Mouse (Mus musculus): ENCODE results near the gene Mus81. TPM values are rescaled to one million over a fixed set of nuclear protein-coding genes. Genes with fewer than 3 reads are reported as not detected.
"Not testable (repeated sequence)": the region's sequence is repeated elsewhere in the genome, so short reads cannot be mapped to it uniquely, and the experiment has no call there.

Gene Mus81
- total RNA-seq, 1 experiment, result 31.3 TPM

GRCm38 (mm10) chr19:5494314-5494713 is 6.1 kb upstream of the Mus81 start:
- in situ Hi-C loops (cut with MboI; ENCODE audit: low sequenced_read_pairs in 2 of 2, unreplicated experiment in 2 of 2), result no loop called here
- Histone ChIP-seq H3K9ac (ENCODE audit: insufficient read depth, low read depth, low read length, poor library complexity, severe bottlenecking) (no peak overlapping the region), H3K27ac (ENCODE audit: insufficient read depth, low read depth, low read length, poor library complexity, severe bottlenecking) (no peak overlapping the region), H3K36me3 (ENCODE audit: control insufficient read depth, insufficient read depth, low read length, poor library complexity, severe bottlenecking) (peaks cover 37% of the 10 kb centered on the region), H3K9me3 (ENCODE audit: control insufficient read depth, insufficient read depth, low read depth, low read length) (no peaks in the 10 kb centered on the region), H3K4me1 (ENCODE audit: control insufficient read depth in 2 of 2, insufficient read depth in 2 of 2, low read length in 2 of 2, poor library complexity in 1 of 2) (peaks cover 2 to 21% of the 10 kb centered on the region in 2 experiments; a peak in 3 of 4 replicates), H3K4me3 (ENCODE audit: insufficient read depth in 1 of 2, low read depth in 1 of 2, low read length in 2 of 2, poor library complexity in 1 of 2, severe bottlenecking in 1 of 2) (no peak overlapping the region)
- no peak for DNase-seq (ENCODE audit: low read depth, low spot score)
- TF ChIP-seq ZC3H11A (IDR thresholded peaks at IDR 0.05; ENCODE audit: borderline replicate concordance, low read depth, low read length), result no peak
- no peak for TF ChIP-seq HCFC1 (IDR thresholded peaks at IDR 0.05; ENCODE audit: borderline replicate concordance, insufficient read depth, low read length)
- TF ChIP-seq ZNF384 (IDR thresholded peaks at IDR 0.05; ENCODE audit: low read depth, low read length), result peak; percentile 55; the same call in 1 of the 2 replicates
- TF ChIP-seq MAFK (IDR thresholded peaks at IDR 0.05; ENCODE audit: insufficient read depth, low read depth, low read length), result no peak
- no peak for TF ChIP-seq CHD2 (IDR thresholded peaks at IDR 0.05; ENCODE audit: low read depth, low read length)

- Histone ChIP-seq H3K4me1 (ENCODE audit: control insufficient read depth in 2 of 2, insufficient read depth in 2 of 2, low read length in 2 of 2, poor library complexity in 1 of 2) (peaks cover 2 to 23% of the 10 kb centered on the region in 2 experiments; a peak in 3 of 4 replicates), H3K36me3 (ENCODE audit: control insufficient read depth, insufficient read depth, low read length, poor library complexity, severe bottlenecking) (peaks cover 37% of the 10 kb centered on the region)
- H3K9me3 ChIP-seq (ENCODE audit: control insufficient read depth, insufficient read depth, low read depth, low read length); DNase-seq (ENCODE audit: low read depth, low spot score); H3K27ac ChIP-seq (ENCODE audit: insufficient read depth, low read depth, low read length, poor library complexity, severe bottlenecking); in situ Hi-C loops (cut with MboI; ENCODE audit: low sequenced_read_pairs in 2 of 2, unreplicated experiment in 2 of 2); H3K4me3 ChIP-seq (ENCODE audit: insufficient read depth in 1 of 2, low read depth in 1 of 2, low read length in 2 of 2, poor library complexity in 1 of 2, severe bottlenecking in 1 of 2); H3K9ac ChIP-seq (ENCODE audit: insufficient read depth, low read depth, low read length, poor library complexity, severe bottlenecking): not testable (repeated sequence)
Observed at GRCm38 (mm10) chr19:5493301-5493721, 5.1 kb upstream of the Mus81 start.

GRCm38 (mm10) chr19:5492641-5493040 is 4.4 kb upstream of the Mus81 start:
- no peak overlapping the region for H3K4me3 ChIP-seq (ENCODE audit: insufficient read depth in 1 of 2, low read depth in 1 of 2, low read length in 2 of 2, poor library complexity in 1 of 2, severe bottlenecking in 1 of 2)
- no peak for DNase-seq (ENCODE audit: low read depth, low spot score)
- no peak overlapping the region for H3K9ac ChIP-seq (ENCODE audit: insufficient read depth, low read depth, low read length, poor library complexity, severe bottlenecking)
- H3K9me3 ChIP-seq (ENCODE audit: control insufficient read depth, insufficient read depth, low read depth, low read length), result no peaks in the 10 kb centered on the region
- peaks cover 2 to 21% of the 10 kb centered on the region in 2 experiments; a peak in 3 of 4 replicates for H3K4me1 ChIP-seq (ENCODE audit: control insufficient read depth in 2 of 2, insufficient read depth in 2 of 2, low read length in 2 of 2, poor library complexity in 1 of 2)
- H3K27ac ChIP-seq (ENCODE audit: insufficient read depth, low read depth, low read length, poor library complexity, severe bottlenecking), result no peak overlapping the region
- in situ Hi-C loops (cut with MboI; ENCODE audit: low sequenced_read_pairs in 2 of 2, unreplicated experiment in 2 of 2), result no loop called here
- TF ChIP-seq HCFC1 (IDR thresholded peaks at IDR 0.05; ENCODE audit: borderline replicate concordance, insufficient read depth, low read length), result no peak
- no peak for TF ChIP-seq ZNF384 (IDR thresholded peaks at IDR 0.05; ENCODE audit: low read depth, low read length)
- no peak for TF ChIP-seq MAFK (IDR thresholded peaks at IDR 0.05; ENCODE audit: insufficient read depth, low read depth, low read length)
- TF ChIP-seq ZC3H11A (IDR thresholded peaks at IDR 0.05; ENCODE audit: borderline replicate concordance, low read depth, low read length), result no peak
- TF ChIP-seq CHD2 (IDR thresholded peaks at IDR 0.05; ENCODE audit: low read depth, low read length), result no peak
- peaks cover 37% of the 10 kb centered on the region for H3K36me3 ChIP-seq (ENCODE audit: control insufficient read depth, insufficient read depth, low read length, poor library complexity, severe bottlenecking)

- Histone ChIP-seq H3K9me3 (ENCODE audit: control insufficient read depth, insufficient read depth, low read depth, low read length) (no peaks in the 10 kb centered on the region), H3K27ac (ENCODE audit: insufficient read depth, low read depth, low read length, poor library complexity, severe bottlenecking) (peak overlapping the region; percentile 97), H3K9ac (ENCODE audit: insufficient read depth, low read depth, low read length, poor library complexity, severe bottlenecking) (peak overlapping the region; percentile 99), H3K4me3 (ENCODE audit: insufficient read depth in 1 of 2, low read depth in 1 of 2, low read length in 2 of 2, poor library complexity in 1 of 2, severe bottlenecking in 1 of 2) (peak overlapping the region; percentile 89 to 95), H3K36me3 (ENCODE audit: control insufficient read depth, insufficient read depth, low read length, poor library complexity, severe bottlenecking) (peaks cover 33% of the 10 kb centered on the region), H3K4me1 (ENCODE audit: control insufficient read depth in 2 of 2, insufficient read depth in 2 of 2, low read length in 2 of 2, poor library complexity in 1 of 2) (peaks cover 4 to 24% of the 10 kb centered on the region in 2 experiments; a peak in 3 of 4 replicates)
- TF ChIP-seq HCFC1 (IDR thresholded peaks at IDR 0.05; ENCODE audit: borderline replicate concordance, insufficient read depth, low read length) (peak; percentile 13; the same call in 1 of the 2 replicates), ZC3H11A (IDR thresholded peaks at IDR 0.05; ENCODE audit: borderline replicate concordance, low read depth, low read length) (no peak), CHD2 (IDR thresholded peaks at IDR 0.05; ENCODE audit: low read depth, low read length) (no peak), ZNF384 (IDR thresholded peaks at IDR 0.05; ENCODE audit: low read depth, low read length) (no peak)
- no peak for DNase-seq (ENCODE audit: low read depth, low spot score)
- in situ Hi-C loops (cut with MboI; ENCODE audit: low sequenced_read_pairs in 2 of 2, unreplicated experiment in 2 of 2), result no loop called here
Observed at GRCm38 (mm10) chr19:5490898-5491708, 2.9 kb upstream of the Mus81 start.

Measured in ES-E14 (cell line).